Mouse (Mus musculus) embryonic fibroblast, embryonic 13.5 days (primary cell): Measurements from ENCODE around the gene Tmem86a. TPM values are rescaled to one million over a fixed set of nuclear protein-coding genes. Genes with fewer than 3 reads are reported as not detected.
"Not testable (repeated sequence)": the region's sequence is repeated elsewhere in the genome, so short reads cannot be mapped to it uniquely, and the experiment has no call there.

Experiments used
- H3K27ac ChIP-seq: 2 replicates; pipeline ENCODE4 v1.5.1; 2012; ENCODE audit warnings: low read length, control low read depth, inconsistent platforms; ENCODE audit not compliant: insufficient read depth
- H3K4me1 ChIP-seq: 2 replicates; pipeline ENCODE4 v1.6.1; 2011; ENCODE audit warnings: low read length; ENCODE audit not compliant: control insufficient read depth, insufficient read depth
- H3K4me3 ChIP-seq: 2 replicates; pipeline ENCODE4 v1.5.1; 2011; ENCODE audit warnings: mild to moderate bottlenecking, control low read depth, low read length; ENCODE audit not compliant: insufficient read depth
- CTCF ChIP-seq: IDR thresholded peaks from 2 replicates; pipeline ENCODE4 v1.5.1; 2011; ENCODE audit warnings: mild to moderate bottlenecking, control low read depth, low read length, moderate library complexity, borderline replicate concordance; ENCODE audit not compliant: insufficient read depth
- POLR2A ChIP-seq: IDR thresholded peaks from 2 replicates; pipeline ENCODE4 v1.6.1; 2011; ENCODE audit warnings: low read depth, mild to moderate bottlenecking, control low read depth, low read length, moderate library complexity
- polyA plus RNA-seq: library from polyadenylated mRNA; stranded (reverse); fragments of >200 nt; gene quantifications from 2 replicates; pipeline ENCODE4 v1.2.4, GENCODE M21; 2011; ENCODE audit warnings: low read depth; ENCODE audit not compliant: missing spikeins, insufficient read length

Tmem86a gene
- polyA plus RNA-seq, 1 experiment: 19.5 TPM

DNA sequence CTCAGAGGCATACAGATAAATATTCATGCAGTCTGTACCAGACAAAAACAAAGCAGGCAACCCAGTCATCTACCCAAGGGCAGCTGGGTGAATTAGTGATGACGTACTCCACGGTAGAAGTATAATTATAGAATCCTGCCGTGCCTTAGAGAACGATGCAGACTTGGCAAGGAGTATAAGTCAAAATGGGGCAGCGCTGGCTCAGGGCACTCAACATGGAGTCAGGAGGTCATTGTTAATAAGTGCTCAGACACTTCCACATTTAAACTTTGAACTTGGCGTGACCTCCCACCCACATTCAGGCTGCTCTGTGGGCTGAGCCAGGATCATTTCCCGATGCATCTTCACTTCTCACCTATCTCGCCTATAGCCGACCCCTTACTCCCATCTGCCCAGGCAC is 25.0 kb upstream of the Tmem86a start:
- H3K4me1 ChIP-seq: peaks cover 5% of the 10 kb centered on the region
- no peak overlapping the region for H3K27ac ChIP-seq
- H3K4me3 ChIP-seq: no peak overlapping the region
- TF ChIP-seq CTCF (no peak), POLR2A (no peak)

- H3K4me1 ChIP-seq, H3K4me3 ChIP-seq, H3K27ac ChIP-seq: not testable (repeated sequence)
Measured at GRCm38 (mm10) chr7:47026899-47027298, 23.5 kb upstream of the Tmem86a start.

- TF ChIP-seq CTCF: no peak
- no peak for TF ChIP-seq POLR2A
- H3K4me1 ChIP-seq: peaks cover 8% of the 10 kb centered on the region
- H3K4me3 ChIP-seq: no peak overlapping the region
- H3K27ac ChIP-seq: no peak overlapping the region
Measured at GRCm38 (mm10) chr7:47027520-47027919, 22.9 kb upstream of the Tmem86a start.

- Histone ChIP-seq H3K27ac (peak overlapping the region; percentile 82), H3K4me1 (peaks cover 6% of the 10 kb centered on the region), H3K4me3 (no peak overlapping the region)
- TF ChIP-seq POLR2A (no peak), CTCF (no peak)
Measured at GRCm38 (mm10) chr7:47030517-47031193, 19.7 kb upstream of the Tmem86a start.

- no peak overlapping the region for H3K4me3 ChIP-seq
- peak overlapping the region; percentile 94 for H3K27ac ChIP-seq
- peaks cover 6% of the 10 kb centered on the region for H3K4me1 ChIP-seq
- TF ChIP-seq CTCF (no peak), POLR2A (no peak)
Measured at GRCm38 (mm10) chr7:47031371-47031770, 19.0 kb upstream of the Tmem86a start.

DNA sequence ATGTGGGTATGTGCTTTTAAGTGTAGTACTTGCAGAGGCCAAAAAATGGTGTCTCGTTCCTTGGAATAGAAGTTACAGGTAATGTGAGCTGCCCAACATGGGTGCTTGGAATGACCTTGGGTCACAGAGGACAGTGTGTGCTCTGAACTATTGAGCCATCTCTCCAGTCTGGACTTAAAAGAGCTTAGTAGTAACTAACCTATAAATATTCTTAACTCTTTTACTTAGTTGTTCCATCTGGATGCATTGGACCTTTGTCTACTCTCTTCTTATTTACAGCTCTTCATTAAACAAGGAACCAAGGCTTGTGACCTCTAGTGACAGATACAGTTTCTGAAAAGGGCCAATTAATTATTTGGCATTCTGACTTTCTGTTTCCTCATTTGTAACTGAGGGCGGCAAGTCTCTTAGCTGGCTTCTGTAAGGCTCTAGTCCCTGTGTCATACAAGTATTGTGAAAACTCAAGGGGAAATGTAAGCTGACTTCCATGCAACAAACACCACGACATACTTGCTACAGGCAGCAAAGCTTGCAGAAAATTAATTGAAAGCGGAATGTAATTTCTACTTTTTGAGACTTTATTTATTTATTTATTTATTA is 15.5 kb upstream of the Tmem86a start:
- Histone ChIP-seq H3K4me1 (peaks cover 6% of the 10 kb centered on the region), H3K27ac (no peak overlapping the region), H3K4me3 (no peak overlapping the region)
- TF ChIP-seq CTCF (no peak), POLR2A (no peak)

DNA sequence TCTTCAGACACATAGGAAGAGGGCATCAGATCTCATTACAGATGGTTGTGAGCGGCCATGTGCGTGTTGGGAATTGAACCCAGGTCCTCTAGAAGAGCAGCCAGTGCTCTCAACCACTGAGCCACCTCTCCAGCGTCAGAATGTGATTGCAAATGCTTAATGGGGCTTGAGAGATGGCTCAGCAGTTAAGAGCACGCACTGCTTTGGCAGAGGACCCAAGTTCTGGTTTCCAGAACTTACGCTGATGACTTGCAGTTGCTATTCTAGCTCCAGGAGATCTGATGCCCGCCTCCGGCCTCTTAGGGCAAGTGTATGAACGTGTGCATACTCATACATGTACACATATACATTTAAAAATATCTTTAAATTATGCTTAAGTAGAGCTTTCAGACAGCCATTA is 15.0 kb upstream of the Tmem86a start:
- TF ChIP-seq POLR2A: no peak
- no peak for TF ChIP-seq CTCF
- Histone ChIP-seq H3K27ac (no peak overlapping the region), H3K4me3 (no peak overlapping the region), H3K4me1 (peaks cover 4% of the 10 kb centered on the region)

DNA sequence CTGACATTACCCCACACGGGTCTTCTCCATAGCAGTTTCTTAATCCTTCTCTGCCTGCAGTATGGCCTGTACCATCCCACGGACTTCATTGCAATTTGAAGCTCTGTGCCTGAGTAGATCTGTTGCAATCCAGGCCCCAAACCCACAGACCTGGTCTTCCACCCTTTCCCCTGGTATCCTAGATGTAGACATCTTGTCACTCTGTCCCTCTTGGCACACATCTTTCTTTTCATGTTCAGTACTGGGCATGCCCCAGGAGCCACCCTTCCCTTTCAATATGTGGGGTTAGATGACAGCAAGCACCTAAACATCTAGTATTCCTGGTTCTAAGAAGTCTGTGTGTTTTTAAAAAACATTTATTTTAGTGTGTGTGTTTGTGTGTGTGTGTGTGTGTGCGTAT is 8.7 kb upstream of the Tmem86a start:
- TF ChIP-seq POLR2A (no peak), CTCF (no peak)
- Histone ChIP-seq H3K4me1 (0 out of 2 replicates have a peak, but pooled peaks cover 5% of the 10 kb centered on the region), H3K4me3 (no peak overlapping the region), H3K27ac (no peak overlapping the region)

DNA sequence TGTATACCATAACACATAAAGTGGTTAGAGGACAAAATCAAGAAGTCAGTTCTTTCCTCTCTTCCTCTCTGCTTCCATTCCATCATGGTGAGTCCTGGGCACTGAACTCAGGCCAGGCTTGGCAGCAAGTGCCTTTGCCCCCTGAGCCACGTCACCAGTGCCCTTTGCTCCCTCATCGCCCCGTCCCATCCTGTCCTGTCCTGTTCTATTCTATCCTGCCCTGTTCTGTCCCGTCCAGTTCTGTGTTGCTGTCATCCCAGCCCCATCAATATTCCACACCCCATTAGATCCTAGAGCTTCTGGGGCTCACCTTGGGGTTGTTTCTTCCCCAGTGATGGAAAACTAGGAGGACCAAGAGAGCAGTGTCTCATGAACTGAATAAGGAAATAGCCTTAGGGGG is 8.3 kb upstream of the Tmem86a start:
- H3K4me3 ChIP-seq: no peak overlapping the region
- TF ChIP-seq POLR2A (no peak), CTCF (no peak)
- no peak overlapping the region for H3K27ac ChIP-seq
- H3K4me1 ChIP-seq: 0 out of 2 replicates have a peak, but pooled peaks cover 5% of the 10 kb centered on the region

DNA sequence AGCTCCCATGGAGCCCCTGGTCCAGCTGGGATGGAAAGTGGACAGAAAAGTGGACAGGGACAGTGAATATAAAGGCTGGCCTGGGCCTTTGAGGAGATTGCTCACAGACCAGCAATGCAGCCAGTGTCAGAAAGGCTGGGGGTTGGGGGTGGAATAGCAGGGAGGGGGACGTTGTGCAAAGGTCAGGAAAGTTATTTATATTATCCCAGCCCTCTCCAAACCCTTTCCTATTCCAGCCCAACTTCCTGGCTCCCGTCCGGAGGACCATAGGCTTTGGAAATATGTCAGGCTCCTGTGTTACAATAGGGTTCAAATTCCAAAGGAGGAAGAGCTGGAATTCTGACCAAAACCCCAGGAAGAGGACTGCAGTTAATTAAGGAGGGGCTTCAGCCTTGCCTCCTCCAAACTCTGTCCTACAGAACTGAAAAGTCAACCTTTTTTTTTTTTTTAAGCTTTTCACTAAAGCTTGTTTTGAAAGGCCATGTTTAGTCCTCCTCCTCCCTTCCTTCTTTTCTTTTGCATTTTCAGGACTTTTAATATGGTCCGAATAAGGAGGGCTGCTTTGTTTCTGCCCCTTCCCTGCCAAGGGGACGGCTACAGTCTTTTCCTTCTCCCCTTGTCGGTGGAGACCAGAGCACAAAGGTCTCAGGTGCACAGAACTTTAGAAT is 7.4 kb upstream of the Tmem86a start:
- Histone ChIP-seq H3K4me1 (0 out of 2 replicates have a peak, but pooled peaks cover 5% of the 10 kb centered on the region), H3K4me3 (no peak overlapping the region), H3K27ac (peak overlapping the region; percentile 50)
- TF ChIP-seq CTCF: no peak
- no peak for TF ChIP-seq POLR2A
